Mouse (Mus musculus) heart, adult 2 months (tissue): ENCODE measurements around the gene Rgs3. TPM values are rescaled to one million over a fixed set of nuclear protein-coding genes. Genes with fewer than 3 reads are reported as not detected.

ENCODE experiments used
- DNase-seq, 2 experiments: peaks; one replicate each; pipeline ENCODE4 v3.0.0; 2021
- H3K27ac ChIP-seq: fragments of 200-600 bp; 2 replicates; pipeline ENCODE4 v1.8.1; 2022
- H3K27me3 ChIP-seq: fragments of 200-500 bp; 2 replicates; pipeline ENCODE4 v1.6.1; 2012; ENCODE audit warnings: mild to moderate bottlenecking, low read length, inconsistent platforms, mixed read lengths; ENCODE audit not compliant: control insufficient read depth, insufficient read depth
- H3K36me3 ChIP-seq: fragments of 200-500 bp; 2 replicates; pipeline ENCODE4 v1.6.1; 2012; ENCODE audit warnings: low read length, inconsistent platforms; ENCODE audit not compliant: control insufficient read depth, insufficient read depth
- H3K4me1 ChIP-seq: fragments of 200-500 bp; 2 replicates; pipeline ENCODE4 v1.6.1; 2011; ENCODE audit warnings: low read length; ENCODE audit not compliant: control insufficient read depth, insufficient read depth
- H3K4me3 ChIP-seq: fragments of 200-600 bp; 2 replicates; pipeline ENCODE4 v1.8.1; 2022
- H3K79me2 ChIP-seq: fragments of 200-500 bp; replicated peaks from 2 replicates; pipeline ENCODE4 v1.6.1; 2012; ENCODE audit warnings: mild to moderate bottlenecking, inconsistent platforms, low read length, moderate library complexity, mixed read lengths; ENCODE audit not compliant: control insufficient read depth, insufficient read depth
- H3K9ac ChIP-seq: fragments of 200-500 bp; 2 replicates; pipeline ENCODE4 v1.6.1; 2012; ENCODE audit warnings: low read depth, mild to moderate bottlenecking, control low read depth, inconsistent platforms, low read length, mixed read lengths
- CTCF ChIP-seq: fragments of 200-600 bp; IDR thresholded peaks from 2 replicates; pipeline ENCODE4 v1.8.1; 2022; ENCODE audit warnings: antibody characterized with exemption, mild to moderate bottlenecking, moderate library complexity
- EP300 ChIP-seq: fragments of 200-500 bp; IDR thresholded peaks from 2 replicates; pipeline ENCODE4 v1.6.1; 2011; ENCODE audit warnings: low read depth, low read length, control low read depth; ENCODE audit not compliant: insufficient read depth
- POLR2A ChIP-seq: fragments of 200-500 bp; IDR thresholded peaks from 2 replicates; pipeline ENCODE4 v1.6.1; 2011; ENCODE audit warnings: mild to moderate bottlenecking, low read depth, low read length, control low read depth; ENCODE audit not compliant: insufficient read depth
- WGBS: fragments of 180-500 bp; shearing (Covaris S2); methylation state at CpG from one replicate; pipeline ENCODE4 v1.1.7; 2018; 5-methylcytosine and 5-hydroxymethylcytosine counted together
- intact Hi-C: fragments of 180-260 bp; cut with DNase I; formaldehyde crosslinking; loops from one replicate; pipeline ENCODE4 v1.15.1; 2025
- polyA plus RNA-seq: library from polyadenylated mRNA; depleted of rRNA; stranded (reverse); fragments of >200 nt; gene quantifications from 2 replicates; pipeline ENCODE4 v1.2.3, GENCODE M21; 2012
- total RNA-seq, 2 experiments: library from RNA; stranded (reverse); gene quantifications; 2 replicates each; pipeline ENCODE4 v1.2.3; 2021

Rgs3 gene
- total and polyA plus RNA-seq, 3 experiments, result 23.5 to 48.1 (median 33.7) TPM

DNA sequence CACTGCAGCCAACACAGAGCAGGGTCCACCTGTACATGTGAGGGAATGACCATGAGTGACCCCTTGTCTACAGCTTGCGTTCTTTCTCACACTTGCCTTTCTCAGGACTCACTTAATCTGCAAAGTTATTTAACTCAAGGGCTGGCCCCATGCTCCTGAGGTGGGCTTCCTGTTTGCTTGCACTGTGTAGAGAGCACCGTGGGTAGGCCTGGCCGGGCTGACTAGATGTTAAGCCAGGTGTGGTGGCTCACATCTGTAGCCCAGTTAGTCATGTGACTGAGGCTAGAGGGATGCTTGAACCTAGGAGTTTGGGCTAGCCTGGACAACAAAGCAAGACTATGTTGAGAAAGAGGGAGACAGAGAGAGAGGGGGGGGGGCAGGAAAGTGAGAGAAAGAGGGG lies 179.3 kb downstream of the Rgs3 start:
- H3K9ac ChIP-seq, result no peak overlapping the region
- intact Hi-C loops, result loop anchor here (2.0 kb wide), 1 partner anchor 22 kb away; no protein-coding TSS in a partner anchor
- H3K4me3 ChIP-seq, result no peak overlapping the region
- peaks cover 34% of the 10 kb centered on the region for H3K4me1 ChIP-seq
- TF ChIP-seq EP300, result no peak
- TF ChIP-seq CTCF, result no peak
- TF ChIP-seq POLR2A, result no peak
- H3K27ac ChIP-seq, result no peak overlapping the region
- no peak for DNase-seq
- H3K79me2 ChIP-seq, result no peaks in the 10 kb centered on the region
- no peaks in the 10 kb centered on the region for H3K27me3 ChIP-seq
- WGBS, result 69% methylated on average over 3 of the region's 3 CpGs
- peaks cover 2% of the 10 kb centered on the region; the same call in 1 of the 2 replicates for H3K36me3 ChIP-seq

DNA sequence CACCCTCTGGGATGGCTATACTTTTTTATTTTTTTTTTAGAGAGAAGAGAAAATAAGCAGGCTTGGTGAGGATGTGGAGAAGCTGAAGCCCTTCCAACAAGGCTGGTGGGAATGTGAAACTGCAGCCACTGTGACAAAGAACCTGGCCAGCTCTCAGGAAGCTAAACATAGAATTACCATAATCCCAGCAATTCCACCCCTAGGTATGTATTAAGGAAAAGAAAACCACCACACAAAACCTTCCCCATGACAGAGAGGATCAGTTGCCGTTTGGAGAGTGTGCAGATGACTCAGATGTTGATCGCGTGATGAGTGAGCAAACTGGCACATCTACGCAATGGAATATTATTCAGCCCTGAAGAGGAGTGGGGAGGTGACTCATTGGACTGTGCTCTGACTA lies 179.9 kb downstream of the Rgs3 start:
- H3K36me3 ChIP-seq, result peaks cover 2% of the 10 kb centered on the region; the same call in 1 of the 2 replicates
- H3K27ac ChIP-seq, result no peak overlapping the region
- no peak overlapping the region for H3K9ac ChIP-seq
- WGBS, result 97% methylated on average over 4 of the region's 4 CpGs
- intact Hi-C loops, result loop anchor here (2.0 kb wide), 1 partner anchor 21 kb away; no protein-coding TSS in a partner anchor
- H3K27me3 ChIP-seq, result no peaks in the 10 kb centered on the region
- H3K79me2 ChIP-seq, result no peaks in the 10 kb centered on the region
- no peak overlapping the region for H3K4me3 ChIP-seq
- peaks cover 33% of the 10 kb centered on the region for H3K4me1 ChIP-seq
- no peak for DNase-seq
- TF ChIP-seq CTCF, result no peak
- TF ChIP-seq POLR2A, result no peak
- TF ChIP-seq EP300, result no peak

DNA sequence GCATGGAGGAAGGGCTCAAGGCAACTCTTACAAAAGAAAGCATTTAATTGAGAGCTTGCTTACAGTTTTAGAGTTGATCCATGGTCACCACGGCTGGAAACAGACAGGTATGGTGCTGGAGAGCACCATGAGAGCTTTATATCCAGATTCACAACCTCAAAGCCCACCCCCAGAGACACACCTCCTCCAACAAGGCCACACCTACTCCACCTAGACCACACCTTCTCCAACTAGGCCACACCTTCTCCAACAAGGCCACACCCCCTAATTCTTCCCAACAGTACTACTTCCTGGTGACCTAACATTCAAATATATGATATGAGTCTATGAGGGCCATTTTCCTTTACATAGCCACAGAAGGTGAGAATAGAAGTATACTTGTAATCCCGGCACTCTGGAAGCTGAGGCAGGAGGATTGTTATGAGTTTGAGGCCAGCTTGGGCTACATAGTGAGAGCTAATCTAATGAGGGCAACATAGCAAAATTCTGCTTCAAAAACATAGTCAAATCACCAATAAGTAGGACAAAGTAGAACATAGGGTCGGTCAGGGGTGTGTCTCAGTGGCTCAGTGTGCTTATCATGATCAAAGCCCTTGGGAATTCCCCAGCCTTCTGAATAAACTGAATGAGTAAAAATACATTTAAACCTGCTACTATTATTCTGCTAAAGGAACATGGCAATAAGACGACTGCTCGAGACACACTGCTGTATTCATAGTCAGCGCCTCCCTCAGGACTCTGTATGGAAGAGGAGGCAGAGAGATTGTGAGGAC lies 180.8 kb downstream of the Rgs3 start:
- DNase-seq, result no peak
- 65% methylated on average over 6 of the region's 6 CpGs for WGBS
- no peak overlapping the region for H3K4me3 ChIP-seq
- no peak overlapping the region for H3K27ac ChIP-seq
- H3K4me1 ChIP-seq, result peaks cover 31% of the 10 kb centered on the region
- H3K79me2 ChIP-seq, result no peaks in the 10 kb centered on the region
- no peaks in the 10 kb centered on the region for H3K27me3 ChIP-seq
- H3K9ac ChIP-seq, result no peak overlapping the region
- peaks cover 2% of the 10 kb centered on the region; the same call in 1 of the 2 replicates for H3K36me3 ChIP-seq
- intact Hi-C loops, result no loop called here
- no peak for TF ChIP-seq EP300
- no peak for TF ChIP-seq CTCF
- TF ChIP-seq POLR2A, result no peak

DNA sequence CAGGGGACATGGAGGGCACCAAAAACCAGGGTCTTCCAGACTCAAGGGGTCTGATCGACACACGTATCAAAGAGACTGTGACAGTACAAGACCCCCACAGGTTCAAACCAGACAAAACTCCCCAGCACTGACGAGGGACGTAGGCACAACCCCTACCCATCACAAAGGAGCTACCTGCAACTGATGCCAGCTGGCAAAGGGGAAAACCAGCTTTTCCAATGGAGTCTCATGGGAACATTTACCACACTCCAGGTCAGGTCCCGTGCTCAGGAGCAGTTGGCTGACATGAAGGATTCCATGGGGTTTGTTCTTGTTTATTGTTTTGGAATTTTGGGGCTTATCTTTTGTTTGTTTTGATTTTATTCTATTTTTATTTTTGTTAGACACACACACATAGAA lies 181.4 kb downstream of the Rgs3 start:
- Histone ChIP-seq H3K27me3 (no peaks in the 10 kb centered on the region), H3K9ac (no peak overlapping the region), H3K4me3 (no peak overlapping the region), H3K79me2 (no peaks in the 10 kb centered on the region), H3K36me3 (no peaks in the 10 kb centered on the region), H3K27ac (no peak overlapping the region), H3K4me1 (peaks cover 25% of the 10 kb centered on the region)
- no peak for TF ChIP-seq EP300
- no peak for TF ChIP-seq CTCF
- TF ChIP-seq POLR2A, result no peak
- DNase-seq, result no peak
- intact Hi-C loops, result no loop called here
- WGBS, result 60% methylated on average over 5 of the region's 5 CpGs

DNA sequence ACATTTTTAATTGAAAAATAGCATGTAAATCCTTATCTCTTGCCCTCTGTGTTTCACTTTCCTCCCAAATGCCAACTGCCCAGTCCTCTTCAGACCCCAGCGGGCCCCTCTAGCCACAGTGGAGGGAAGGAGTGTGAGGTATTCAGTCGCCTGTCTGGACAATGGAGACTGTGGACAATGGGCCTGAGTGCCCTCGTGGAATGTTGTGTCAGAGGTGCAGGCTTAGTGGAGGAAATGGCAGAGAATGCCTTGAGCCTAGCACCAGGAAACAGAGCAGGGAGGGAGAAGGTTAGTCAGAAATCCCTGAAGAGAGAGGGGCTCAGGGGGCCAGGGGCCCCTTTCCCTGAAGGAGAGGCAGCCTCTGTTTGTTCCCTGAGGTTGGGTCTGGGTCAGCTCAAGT lies 182.0 kb downstream of the Rgs3 start:
- TF ChIP-seq CTCF, result no peak
- TF ChIP-seq POLR2A, result no peak
- TF ChIP-seq EP300, result no peak
- no peaks in the 10 kb centered on the region for H3K36me3 ChIP-seq
- H3K4me3 ChIP-seq, result no peak overlapping the region
- H3K27ac ChIP-seq, result no peak overlapping the region
- DNase-seq, result no peak
- H3K4me1 ChIP-seq, result peaks cover 21% of the 10 kb centered on the region
- H3K79me2 ChIP-seq, result no peaks in the 10 kb centered on the region
- 39% methylated on average over 3 of the region's 3 CpGs for WGBS
- intact Hi-C loops, result no loop called here
- no peak overlapping the region for H3K9ac ChIP-seq
- no peaks in the 10 kb centered on the region for H3K27me3 ChIP-seq
